Mouse (Mus musculus) embryonic fibroblast, embryonic 13.5 days (primary cell): ENCODE measurements around the gene Myh2. TPM values are rescaled to one million over a fixed set of nuclear protein-coding genes. Genes with fewer than 3 reads are reported as not detected.

Source experiments
- H3K27ac ChIP-seq: 2 replicates; pipeline ENCODE4 v1.5.1; 2012; ENCODE audit warnings: low read length, control low read depth, inconsistent platforms; ENCODE audit not compliant: insufficient read depth
- H3K4me1 ChIP-seq: 2 replicates; pipeline ENCODE4 v1.6.1; 2011; ENCODE audit warnings: low read length; ENCODE audit not compliant: control insufficient read depth, insufficient read depth
- H3K4me3 ChIP-seq: 2 replicates; pipeline ENCODE4 v1.5.1; 2011; ENCODE audit warnings: mild to moderate bottlenecking, control low read depth, low read length; ENCODE audit not compliant: insufficient read depth
- CTCF ChIP-seq: IDR thresholded peaks from 2 replicates; pipeline ENCODE4 v1.5.1; 2011; ENCODE audit warnings: mild to moderate bottlenecking, control low read depth, low read length, moderate library complexity, borderline replicate concordance; ENCODE audit not compliant: insufficient read depth
- POLR2A ChIP-seq: IDR thresholded peaks from 2 replicates; pipeline ENCODE4 v1.6.1; 2011; ENCODE audit warnings: low read depth, mild to moderate bottlenecking, control low read depth, low read length, moderate library complexity
- polyA plus RNA-seq: library from polyadenylated mRNA; stranded (reverse); fragments of >200 nt; gene quantifications from 2 replicates; pipeline ENCODE4 v1.2.4, GENCODE M21; 2011; ENCODE audit warnings: low read depth; ENCODE audit not compliant: missing spikeins, insufficient read length

Myh2 gene
- polyA plus RNA-seq, 1 experiment, result 0.12 TPM

- no peaks in the 10 kb centered on the region for H3K4me1 ChIP-seq
- no peak overlapping the region for H3K27ac ChIP-seq
- TF ChIP-seq CTCF (no peak), POLR2A (no peak)
- no peak overlapping the region for H3K4me3 ChIP-seq
Observed at GRCm38 (mm10) chr11:67235639-67236358, 65.0 kb downstream of the Myh2 start.

- Histone ChIP-seq H3K4me3 (no peak overlapping the region), H3K27ac (no peak overlapping the region), H3K4me1 (no peaks in the 10 kb centered on the region)
- TF ChIP-seq CTCF (no peak), POLR2A (no peak)
Observed at GRCm38 (mm10) chr11:67236799-67237198, 66.0 kb downstream of the Myh2 start.

GRCm38 (mm10) chr11:67237481-67238079, 66.8 kb downstream of the Myh2 start, which contains the start of gene Myh4:
Gene Myh4 (plus strand): TSS chr11:67238029.
- Histone ChIP-seq H3K4me3 (no peak within 1 kb of the TSS), H3K27ac (no peak within 1 kb of the TSS), H3K4me1 (no peaks in the 10 kb centered on the region)
- no peak for TF ChIP-seq POLR2A
- TF ChIP-seq CTCF, result no peak

GRCm38 (mm10) chr11:67241051-67241450, 70.2 kb downstream of the Myh2 start:
- Histone ChIP-seq H3K4me3 (no peak overlapping the region), H3K4me1 (no peaks in the 10 kb centered on the region), H3K27ac (no peak overlapping the region)
- TF ChIP-seq POLR2A, result no peak
- no peak for TF ChIP-seq CTCF

Other genes starting within 250 kb of the Myh2 start
- gene Tmem238l, start 214.4 kb upstream of the Myh2 start, polyA plus RNA-seq, result not detected in 2 replicates
- gene Tmem220, start 145.9 kb upstream of the Myh2 start, polyA plus RNA-seq, result 2.6 and 2.9 TPM in 2 replicates
- gene Adprm, start 118.4 kb upstream of the Myh2 start, polyA plus RNA-seq, result 22.4 and 22.7 TPM in 2 replicates
- gene Sco1, start 118.4 kb upstream of the Myh2 start, polyA plus RNA-seq, result 21.2 and 23.6 TPM in 2 replicates
- gene Myh3, start 92.7 kb upstream of the Myh2 start, polyA plus RNA-seq, result not detected in 2 replicates
- gene Myh1, start 29.0 kb downstream of the Myh2 start, polyA plus RNA-seq, result 0.28 TPM in 1 of 2 replicates, not detected in the other
- not detected in 2 replicates for gene Myh4, start 67.0 kb downstream of the Myh2 start, polyA plus RNA-seq
- not detected in 2 replicates for gene Myh8, start 106.1 kb downstream of the Myh2 start, polyA plus RNA-seq
- gene Myh13, start 150.6 kb downstream of the Myh2 start, polyA plus RNA-seq, result not detected in 2 replicates